Mouse (Mus musculus) testis, adult 2 months (tissue): ENCODE measurements around the gene Nup93. TPM values are rescaled to one million over a fixed set of nuclear protein-coding genes. Genes with fewer than 3 reads are reported as not detected.

Experiments
- H3K27ac ChIP-seq: fragments of 200-500 bp; 2 replicates; pipeline ENCODE4 v1.5.1; 2012; ENCODE audit warnings: low read depth, low read length; ENCODE audit not compliant: control insufficient read depth, insufficient read depth
- H3K27me3 ChIP-seq: fragments of 200-500 bp; 2 replicates; pipeline ENCODE4 v1.6.1; 2012; ENCODE audit warnings: mild to moderate bottlenecking, low read length, moderate library complexity; ENCODE audit not compliant: control insufficient read depth, insufficient read depth
- H3K36me3 ChIP-seq: fragments of 200-500 bp; 2 replicates; pipeline ENCODE4 v1.6.1; 2012; ENCODE audit warnings: mild to moderate bottlenecking, low read length; ENCODE audit not compliant: control insufficient read depth, insufficient read depth
- H3K4me1 ChIP-seq: fragments of 200-500 bp; 2 replicates; pipeline ENCODE4 v1.6.1; 2012; ENCODE audit warnings: low read length; ENCODE audit not compliant: control insufficient read depth, insufficient read depth
- H3K4me3 ChIP-seq: fragments of 200-500 bp; 2 replicates; pipeline ENCODE4 v1.5.1; 2012; ENCODE audit warnings: low read depth, mild to moderate bottlenecking, low read length, moderate library complexity, mixed read lengths; ENCODE audit not compliant: control insufficient read depth
- CTCF ChIP-seq: fragments of 200-500 bp; IDR thresholded peaks from 2 replicates; pipeline ENCODE4 v1.5.1; 2012; ENCODE audit warnings: low read depth, mild to moderate bottlenecking, inconsistent platforms, low read length, moderate library complexity; ENCODE audit not compliant: control insufficient read depth, insufficient read depth, insufficient replicate concordance
- POLR2A ChIP-seq: fragments of 200-500 bp; IDR thresholded peaks from 2 replicates; pipeline ENCODE4 v1.6.1; 2012; ENCODE audit warnings: low read depth, mild to moderate bottlenecking, inconsistent platforms, low read length, moderate library complexity; ENCODE audit not compliant: control insufficient read depth
- polyA plus RNA-seq: library from polyadenylated mRNA; depleted of rRNA; stranded (reverse); fragments of >200 nt; gene quantifications from 2 replicates; pipeline ENCODE4 v1.2.3, GENCODE M21; 2012

Gene Nup93
- polyA plus RNA-seq, 1 experiment, result 27.1 TPM

GRCm38 (mm10) chr8:94282453-94282985, 68.2 kb downstream of the Nup93 start:
- Histone ChIP-seq H3K27me3 (no peaks in the 10 kb centered on the region), H3K27ac (no peak overlapping the region), H3K36me3 (no peaks in the 10 kb centered on the region), H3K4me1 (no peaks in the 10 kb centered on the region), H3K4me3 (no peak overlapping the region)
- TF ChIP-seq CTCF (no peak), POLR2A (no peak)

GRCm38 (mm10) chr8:94284204-94284603, 69.8 kb downstream of the Nup93 start:
- no peak for TF ChIP-seq POLR2A
- no peak for TF ChIP-seq CTCF
- no peak overlapping the region for H3K4me3 ChIP-seq
- H3K36me3 ChIP-seq, result no peaks in the 10 kb centered on the region
- H3K27ac ChIP-seq, result no peak overlapping the region
- H3K27me3 ChIP-seq, result no peaks in the 10 kb centered on the region
- H3K4me1 ChIP-seq, result no peaks in the 10 kb centered on the region

- no peak overlapping the region for H3K4me3 ChIP-seq
- no peaks in the 10 kb centered on the region for H3K27me3 ChIP-seq
- H3K36me3 ChIP-seq, result no peaks in the 10 kb centered on the region; the same call in 1 of the 2 replicates
- no peaks in the 10 kb centered on the region for H3K4me1 ChIP-seq
- H3K27ac ChIP-seq, result no peak overlapping the region
- TF ChIP-seq POLR2A (no peak), CTCF (no peak)
Observed at GRCm38 (mm10) chr8:94290606-94291005, 76.2 kb downstream of the Nup93 start.

GRCm38 (mm10) chr8:94292072-94292471, 77.7 kb downstream of the Nup93 start:
- no peaks in the 10 kb centered on the region; the same call in 1 of the 2 replicates for H3K36me3 ChIP-seq

GRCm38 (mm10) chr8:94292626-94293025, 78.3 kb downstream of the Nup93 start:
- no peaks in the 10 kb centered on the region for H3K4me1 ChIP-seq
- no peak overlapping the region for H3K27ac ChIP-seq
- no peak overlapping the region for H3K4me3 ChIP-seq
- no peak for TF ChIP-seq POLR2A
- TF ChIP-seq CTCF, result no peak
- H3K36me3 ChIP-seq, result no peaks in the 10 kb centered on the region; the same call in 1 of the 2 replicates
- no peaks in the 10 kb centered on the region for H3K27me3 ChIP-seq

More at GRCm38 (mm10) chr8:94292072-94292471, 77.7 kb downstream of the Nup93 start:
- H3K27me3 ChIP-seq, result no peaks in the 10 kb centered on the region
- H3K27ac ChIP-seq, result no peak overlapping the region
- TF ChIP-seq CTCF (no peak), POLR2A (no peak)
- H3K4me3 ChIP-seq, result no peak overlapping the region
- H3K4me1 ChIP-seq, result no peaks in the 10 kb centered on the region

GRCm38 (mm10) chr8:94295687-94296086, 81.3 kb downstream of the Nup93 start:
- H3K36me3 ChIP-seq, result no peaks in the 10 kb centered on the region; the same call in 1 of the 2 replicates
- TF ChIP-seq POLR2A, result no peak
- no peak for TF ChIP-seq CTCF
- no peak overlapping the region for H3K27ac ChIP-seq

GRCm38 (mm10) chr8:94296312-94296991, 82.1 kb downstream of the Nup93 start:
- no peaks in the 10 kb centered on the region for H3K27me3 ChIP-seq
- H3K4me1 ChIP-seq, result no peaks in the 10 kb centered on the region
- no peak overlapping the region for H3K27ac ChIP-seq
- peaks cover 1% of the 10 kb centered on the region; the same call in 1 of the 2 replicates for H3K36me3 ChIP-seq
- TF ChIP-seq POLR2A (no peak), CTCF (no peak)
- H3K4me3 ChIP-seq, result no peak overlapping the region

More at GRCm38 (mm10) chr8:94295687-94296086, 81.3 kb downstream of the Nup93 start:
- no peaks in the 10 kb centered on the region for H3K4me1 ChIP-seq
- no peak overlapping the region for H3K4me3 ChIP-seq
- no peaks in the 10 kb centered on the region for H3K27me3 ChIP-seq

- Histone ChIP-seq H3K4me1 (no peaks in the 10 kb centered on the region), H3K36me3 (peaks cover 1% of the 10 kb centered on the region; the same call in 1 of the 2 replicates), H3K27ac (no peak overlapping the region), H3K4me3 (no peak overlapping the region), H3K27me3 (no peaks in the 10 kb centered on the region)
- TF ChIP-seq POLR2A (no peak), CTCF (no peak)
Observed at GRCm38 (mm10) chr8:94297101-94297500, 82.7 kb downstream of the Nup93 start.
